Mouse (Mus musculus) ES-E14 (cell line): ENCODE results near the gene Mfsd14b.

Experiments
- HCFC1 ChIP-seq: IDR thresholded peaks from 2 replicates; pipeline ENCODE4 v1.6.1; 2012; ENCODE audit warnings: low read length, inconsistent platforms, borderline replicate concordance; ENCODE audit not compliant: insufficient read depth
- MAFK ChIP-seq: IDR thresholded peaks from 2 replicates; pipeline ENCODE4 v1.6.1; 2014; ENCODE audit warnings: mild to moderate bottlenecking, low read depth, low read length, inconsistent platforms; ENCODE audit not compliant: insufficient read depth
- ZC3H11A ChIP-seq: IDR thresholded peaks from 2 replicates; pipeline ENCODE4 v1.6.1; 2012; ENCODE audit warnings: low read depth, mild to moderate bottlenecking, inconsistent platforms, low read length, borderline replicate concordance

DNA sequence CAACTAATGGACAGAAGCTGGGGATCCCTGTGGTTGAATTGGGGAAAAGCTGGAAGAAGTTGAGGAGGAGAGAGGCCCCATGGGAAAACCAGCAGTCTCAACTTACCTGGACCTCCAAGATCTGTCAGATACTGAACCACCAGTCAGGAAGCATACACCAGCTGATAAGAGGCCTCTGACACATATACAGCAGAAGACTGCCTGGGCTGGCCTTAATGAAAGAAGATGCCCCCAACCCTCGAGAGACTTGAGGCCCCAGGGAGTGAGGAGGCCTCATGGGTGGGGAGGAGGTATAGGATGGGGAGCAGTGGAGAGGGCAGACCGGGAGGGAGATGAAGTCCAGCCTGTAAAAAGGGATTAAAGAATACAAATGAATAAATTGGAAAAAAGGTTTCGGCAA is 8.2 kb upstream of the Mfsd14b start:
- TF ChIP-seq ZC3H11A (no peak), MAFK (no peak), HCFC1 (no peak)
